Mouse (Mus musculus) embryonic facial prominence, embryonic 15.5 days (tissue): ENCODE results near the gene Alox12. TPM values are rescaled to one million over a fixed set of nuclear protein-coding genes. Genes with fewer than 3 reads are reported as not detected.

ENCODE experiments used
- ATAC-seq: fragments of 200-750 bp; cut with Nextera tagmentation; 2 replicates; pipeline ENCODE4 v1.8.0; 2017; ENCODE audit warnings: low read depth, moderate TSS enrichment; ENCODE audit not compliant: insufficient number of reproducible peaks, low FRiP score, low TSS enrichment
- H3K27ac ChIP-seq: fragments of 300-500 bp; sonication (generic); replicated peaks from 2 replicates; pipeline ENCODE4 v1.5.1; 2015; ENCODE audit warnings: mild to moderate bottlenecking, inconsistent platforms
- H3K27me3 ChIP-seq: fragments of 300-500 bp; sonication (generic); 2 replicates; pipeline ENCODE4 v1.6.1; 2015; ENCODE audit warnings: inconsistent platforms
- H3K36me3 ChIP-seq: fragments of 300-500 bp; sonication (generic); 2 replicates; pipeline ENCODE4 v1.6.1; 2015; ENCODE audit warnings: mild to moderate bottlenecking, inconsistent platforms
- H3K4me1 ChIP-seq: fragments of 300-500 bp; sonication (generic); 2 replicates; pipeline ENCODE4 v1.6.1; 2015; ENCODE audit warnings: inconsistent platforms
- H3K4me2 ChIP-seq: fragments of 300-500 bp; sonication (generic); replicated peaks from 2 replicates; pipeline ENCODE4 v1.6.1; 2015; ENCODE audit warnings: mild to moderate bottlenecking, inconsistent platforms
- H3K4me3 ChIP-seq: fragments of 300-500 bp; sonication (generic); replicated peaks from 2 replicates; pipeline ENCODE4 v1.5.1; 2015; ENCODE audit warnings: mild to moderate bottlenecking, inconsistent platforms
- H3K9ac ChIP-seq: fragments of 300-500 bp; sonication (generic); 2 replicates; pipeline ENCODE4 v1.6.1; 2015; ENCODE audit warnings: inconsistent platforms
- H3K9me3 ChIP-seq: fragments of 300-500 bp; sonication (generic); replicated peaks from 2 replicates; pipeline ENCODE4 v1.6.1; 2016; ENCODE audit warnings: inconsistent platforms
- WGBS: fragments of 180-500 bp; shearing (Covaris S2); methylation state at CpG from one replicate; pipeline ENCODE4 v1.1.7; 2015; 5-methylcytosine and 5-hydroxymethylcytosine counted together
- polyA plus RNA-seq: library from polyadenylated mRNA; unstranded; fragments of >200 nt; fragmentation: Nextera tagmentation; extraction: Ambion mirVana; gene quantifications from 2 replicates; pipeline ENCODE4 v1.2.1, GENCODE M21; 2015

The Alox12 gene
- 15.4 and 17.6 TPM in 2 replicates for polyA plus RNA-seq

DNA sequence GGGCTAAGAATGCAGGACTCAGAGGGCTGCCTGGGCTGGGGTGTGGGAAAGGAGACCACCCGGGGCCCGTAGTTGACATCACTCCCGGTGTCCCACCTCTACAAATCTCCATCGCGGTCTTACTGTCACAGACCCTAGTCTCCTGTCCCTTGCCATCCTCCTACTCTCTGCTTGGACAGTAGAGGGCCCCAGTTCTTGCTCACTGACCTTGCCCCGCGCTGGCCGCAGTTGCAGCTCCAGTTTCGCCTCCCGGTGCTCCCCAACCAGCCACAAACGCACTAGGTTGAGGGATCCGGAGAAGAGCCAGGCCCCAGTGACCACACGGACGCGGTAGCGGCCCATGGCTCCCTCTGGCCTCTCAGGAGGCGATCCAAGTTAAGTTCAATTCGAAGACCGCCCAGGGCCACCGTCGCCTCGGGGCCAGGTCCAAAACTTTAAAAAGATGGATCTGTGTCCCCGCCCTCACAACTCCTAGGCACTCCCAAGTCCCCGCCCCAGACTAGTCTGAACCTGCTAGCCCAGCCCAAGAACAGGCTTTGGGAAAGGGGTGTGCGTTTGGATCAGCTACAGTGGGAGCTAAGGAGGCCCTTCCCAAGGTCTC is at the start of gene Alox12:
Gene Alox12, minus strand, starts transcription at position 423 of the 601 bp plus-strand sequence.
- Histone ChIP-seq H3K9me3 (no peaks in the 10 kb centered on the region), H3K36me3 (no peaks in the 10 kb centered on the region), H3K4me3 (peak within 1 kb of the TSS; percentile 42), H3K4me2 (peak within 1 kb of the TSS; percentile 53), H3K27me3 (peaks cover 57% of the 10 kb centered on the region), H3K27ac (peak within 1 kb of the TSS; percentile 12; the same call in 1 of the 2 replicates), H3K9ac (0 out of 2 replicates have a peak within 1 kb of the TSS, but pooled peaks have one; percentile 10), H3K4me1 (peaks cover 18% of the 10 kb centered on the region)
- no peak for ATAC-seq
- WGBS: 1% methylated on average over 25 of the region's 25 CpGs

DNA sequence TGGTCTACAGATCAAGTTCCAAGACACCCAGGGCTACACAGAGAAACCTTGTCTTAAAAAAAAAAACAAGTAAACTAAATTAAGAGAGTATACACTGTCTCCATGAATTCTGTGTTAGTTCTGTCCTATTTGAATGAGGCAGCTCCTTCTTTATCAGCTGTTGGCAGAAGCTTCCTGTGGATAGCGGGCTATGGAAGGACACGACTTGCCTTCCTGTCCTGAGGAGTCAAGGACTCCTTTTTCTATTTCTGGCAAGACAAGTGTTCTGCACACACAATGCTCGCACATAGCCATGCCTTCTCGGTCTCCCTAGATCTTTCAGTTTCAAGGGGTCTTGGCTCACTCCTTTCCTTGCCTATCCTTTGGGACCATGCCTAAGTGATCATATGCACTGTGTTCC is 47.1 kb upstream of the Alox12 start:
- Histone ChIP-seq H3K9me3 (no peaks in the 10 kb centered on the region), H3K4me2 (no peak overlapping the region), H3K4me3 (no peak overlapping the region), H3K27ac (no peak overlapping the region), H3K9ac (no peak overlapping the region), H3K27me3 (no peaks in the 10 kb centered on the region), H3K4me1 (no peaks in the 10 kb centered on the region), H3K36me3 (no peaks in the 10 kb centered on the region)
- ATAC-seq: no peak
- 78% methylated on average over 4 of the region's 4 CpGs for WGBS

DNA sequence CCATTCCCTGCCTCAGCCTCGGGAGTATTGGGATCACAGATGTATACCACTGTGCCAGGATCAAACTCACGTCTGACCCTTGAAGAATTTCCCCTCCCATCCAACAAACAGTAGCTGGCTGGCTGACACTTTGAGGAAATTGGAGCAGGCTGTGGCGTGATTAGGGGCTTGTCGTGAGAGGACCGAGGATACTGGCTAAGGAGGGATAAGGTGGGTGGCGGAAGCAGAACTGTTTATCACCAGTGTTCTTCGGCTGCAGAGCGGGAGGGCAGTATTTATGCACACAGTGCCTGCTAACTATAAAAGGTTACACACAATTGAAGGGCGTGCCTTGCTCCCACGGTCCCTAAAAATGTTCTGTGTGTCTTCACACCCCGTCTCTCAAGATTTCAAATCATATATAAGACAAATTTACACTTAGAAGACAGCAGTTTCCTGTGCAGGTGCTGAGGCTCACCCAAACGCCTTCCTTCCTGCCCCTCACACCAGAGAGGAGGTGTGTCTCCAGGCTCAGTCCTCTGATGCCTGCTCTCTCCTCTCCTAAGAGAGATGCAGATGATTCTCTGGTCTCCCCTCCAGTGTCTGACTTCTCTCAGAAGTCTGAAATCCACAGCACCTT is 42.8 kb upstream of the Alox12 start:
- H3K36me3 ChIP-seq: no peaks in the 10 kb centered on the region
- H3K27me3 ChIP-seq: no peaks in the 10 kb centered on the region
- 46% methylated on average over 12 of the region's 12 CpGs for WGBS
- H3K4me3 ChIP-seq: no peak overlapping the region
- H3K9me3 ChIP-seq: no peaks in the 10 kb centered on the region
- no peak overlapping the region for H3K27ac ChIP-seq
- H3K4me2 ChIP-seq: no peak overlapping the region
- no peaks in the 10 kb centered on the region for H3K4me1 ChIP-seq
- no peak overlapping the region for H3K9ac ChIP-seq
- no peak for ATAC-seq

DNA sequence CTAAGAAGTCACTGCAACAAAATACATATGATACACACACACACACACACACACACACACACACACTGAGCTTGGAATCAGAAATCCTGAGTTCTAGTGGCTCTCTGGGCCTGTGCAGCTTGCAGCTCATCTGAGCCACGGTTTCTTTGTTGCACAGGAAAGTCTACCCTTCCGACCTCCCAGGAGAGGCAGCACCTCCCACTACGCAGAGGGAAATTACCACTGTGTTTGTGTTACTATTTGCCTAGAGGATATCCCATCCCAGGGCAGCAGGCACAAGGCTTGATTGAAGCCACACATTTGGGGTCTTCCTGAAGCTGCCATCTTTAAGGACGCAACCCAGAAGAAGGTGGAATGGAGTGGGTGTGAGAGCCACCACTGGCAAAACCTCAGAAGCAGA is 42.3 kb upstream of the Alox12 start:
- Histone ChIP-seq H3K4me2 (no peak overlapping the region), H3K27ac (no peak overlapping the region), H3K36me3 (no peaks in the 10 kb centered on the region), H3K4me1 (no peaks in the 10 kb centered on the region), H3K9me3 (no peaks in the 10 kb centered on the region), H3K27me3 (no peaks in the 10 kb centered on the region), H3K9ac (no peak overlapping the region), H3K4me3 (no peak overlapping the region)
- ATAC-seq: no peak
- WGBS: 26% methylated on average over 4 of the region's 4 CpGs

DNA sequence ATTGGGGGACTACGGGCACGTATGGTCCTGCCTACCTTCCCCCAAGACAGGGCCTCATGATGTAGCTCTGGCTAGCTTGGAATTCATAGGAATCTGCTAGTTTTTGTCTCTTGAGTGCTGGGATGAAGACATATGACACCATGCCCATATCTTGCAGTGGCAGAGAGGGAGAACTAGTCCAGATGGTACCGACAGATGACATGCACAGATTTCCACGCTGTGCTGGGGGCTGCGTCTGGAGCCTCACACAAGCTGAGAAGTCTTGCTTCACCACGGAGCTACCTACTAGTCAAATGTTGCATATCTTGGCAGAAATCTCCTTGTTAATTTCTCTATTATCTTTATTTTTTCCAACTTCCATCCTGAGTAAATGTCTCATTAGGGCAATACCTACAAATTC is 38.7 kb upstream of the Alox12 start:
- no peak overlapping the region for H3K27ac ChIP-seq
- H3K4me3 ChIP-seq: no peak overlapping the region
- H3K4me1 ChIP-seq: 0 out of 2 replicates have a peak, but pooled peaks cover 3% of the 10 kb centered on the region
- no peak overlapping the region for H3K4me2 ChIP-seq
- WGBS: 66% methylated on average over 6 of the region's 6 CpGs
- no peak for ATAC-seq
- H3K36me3 ChIP-seq: no peaks in the 10 kb centered on the region
- no peak overlapping the region for H3K9ac ChIP-seq
- H3K27me3 ChIP-seq: no peaks in the 10 kb centered on the region
- no peaks in the 10 kb centered on the region for H3K9me3 ChIP-seq

DNA sequence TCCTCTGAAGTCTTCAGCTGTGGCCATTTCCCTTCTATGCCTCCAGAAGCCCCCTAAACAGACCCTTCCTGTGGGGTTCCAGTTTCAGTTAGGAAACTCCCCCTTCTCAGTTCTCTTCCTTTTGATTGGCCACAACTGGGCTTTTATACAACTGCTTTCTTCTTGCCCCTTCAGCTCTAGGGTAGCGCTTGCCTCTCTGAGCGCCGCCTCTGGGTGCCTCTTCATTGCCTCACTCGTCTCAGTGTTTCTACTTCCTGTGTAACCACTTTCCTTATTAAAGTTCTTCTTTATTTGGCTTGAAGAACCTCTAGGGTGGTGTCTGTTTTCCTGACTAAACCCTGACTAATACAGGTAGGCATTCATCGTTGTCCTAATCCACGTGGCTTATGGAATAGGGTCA is 36.1 kb upstream of the Alox12 start:
- Histone ChIP-seq H3K27me3 (no peaks in the 10 kb centered on the region), H3K36me3 (no peaks in the 10 kb centered on the region), H3K9ac (no peak overlapping the region), H3K27ac (no peak overlapping the region), H3K9me3 (no peaks in the 10 kb centered on the region), H3K4me1 (0 out of 2 replicates have a peak, but pooled peaks cover 3% of the 10 kb centered on the region), H3K4me3 (no peak overlapping the region), H3K4me2 (no peak overlapping the region)
- no peak for ATAC-seq
- WGBS: 74% methylated on average over 6 of the region's 6 CpGs

DNA sequence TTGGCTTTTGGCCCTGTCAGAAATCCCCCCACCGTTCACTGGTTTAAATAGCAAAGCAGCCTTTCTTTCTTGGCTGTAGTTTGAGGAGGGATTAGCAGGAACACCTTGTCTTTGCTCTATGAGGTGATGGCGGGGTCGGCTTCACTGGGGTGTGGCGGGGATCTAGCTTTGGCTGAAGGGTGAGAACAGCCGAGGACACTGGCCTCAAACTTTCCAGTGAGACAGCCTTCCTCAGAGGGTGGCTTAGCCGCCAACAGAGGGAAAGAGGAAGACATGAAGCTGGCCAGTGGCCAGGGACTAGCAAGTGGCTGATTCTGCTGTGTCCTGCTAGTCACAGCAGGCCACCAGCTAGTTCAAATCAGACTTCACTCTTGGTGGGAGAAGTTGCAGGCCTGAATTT is 34.1 kb upstream of the Alox12 start:
- Histone ChIP-seq H3K27me3 (no peaks in the 10 kb centered on the region), H3K9ac (no peak overlapping the region), H3K4me1 (0 out of 2 replicates have a peak, but pooled peaks cover 3% of the 10 kb centered on the region), H3K4me2 (no peak overlapping the region), H3K4me3 (no peak overlapping the region), H3K36me3 (no peaks in the 10 kb centered on the region), H3K9me3 (no peaks in the 10 kb centered on the region), H3K27ac (no peak overlapping the region)
- ATAC-seq: no peak
- WGBS: 39% methylated on average over 6 of the region's 6 CpGs

DNA sequence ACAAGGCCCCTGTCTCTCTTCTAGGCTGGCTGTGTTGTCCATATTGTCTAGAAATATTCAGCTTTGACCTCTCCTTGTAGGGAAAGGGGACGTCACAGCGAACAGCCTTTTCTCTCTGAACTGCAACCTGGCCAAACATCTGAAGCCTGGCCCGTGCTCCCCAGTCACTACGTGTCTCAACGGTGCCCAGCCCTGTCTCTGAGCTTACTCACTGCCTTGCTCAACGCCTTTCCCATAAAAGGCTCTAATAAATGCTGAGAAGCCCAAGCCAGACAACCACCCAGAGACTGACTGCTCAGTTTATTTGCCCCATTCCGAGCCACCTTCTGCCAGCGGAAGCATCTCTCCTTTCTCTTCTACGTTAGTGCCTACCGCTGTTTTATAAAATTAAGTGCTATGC is 32.9 kb upstream of the Alox12 start:
- no peak for ATAC-seq
- H3K36me3 ChIP-seq: no peaks in the 10 kb centered on the region

DNA sequence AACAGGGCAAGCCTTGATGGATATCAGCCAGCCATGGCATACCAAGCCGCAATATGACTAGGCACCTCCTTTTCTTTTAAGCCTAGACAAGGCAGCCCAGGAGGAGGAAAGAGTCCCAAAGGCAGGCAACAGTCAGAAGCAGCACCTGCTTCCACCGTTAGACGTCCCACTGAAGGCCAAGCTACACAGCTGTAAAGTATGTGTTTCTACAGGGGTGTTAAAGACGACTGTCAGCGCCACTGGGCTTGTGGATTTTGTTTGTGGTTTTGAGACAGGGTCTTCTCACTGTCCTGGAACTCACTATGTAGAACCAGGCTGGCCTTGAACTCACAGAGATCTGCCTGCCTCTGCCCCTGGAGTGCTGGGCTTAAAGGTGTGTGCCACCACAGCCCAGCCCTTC is 30.5 kb upstream of the Alox12 start:
- H3K27ac ChIP-seq: no peak overlapping the region
- no peak for ATAC-seq
- H3K36me3 ChIP-seq: no peaks in the 10 kb centered on the region
- H3K4me2 ChIP-seq: no peak overlapping the region
- WGBS: 67% methylated on average over 5 of the region's 5 CpGs
- H3K9ac ChIP-seq: no peak overlapping the region
- 0 out of 2 replicates have a peak, but pooled peaks cover 3% of the 10 kb centered on the region for H3K4me1 ChIP-seq
- no peaks in the 10 kb centered on the region for H3K9me3 ChIP-seq
- no peaks in the 10 kb centered on the region for H3K27me3 ChIP-seq
- H3K4me3 ChIP-seq: no peak overlapping the region

More for the DNA sequence above, 32.9 kb upstream of the Alox12 start:
- Histone ChIP-seq H3K9me3 (no peaks in the 10 kb centered on the region), H3K4me3 (no peak overlapping the region), H3K27me3 (no peaks in the 10 kb centered on the region), H3K4me1 (0 out of 2 replicates have a peak, but pooled peaks cover 3% of the 10 kb centered on the region), H3K4me2 (no peak overlapping the region), H3K9ac (no peak overlapping the region), H3K27ac (no peak overlapping the region)
- 77% methylated on average over 10 of the region's 10 CpGs for WGBS

DNA sequence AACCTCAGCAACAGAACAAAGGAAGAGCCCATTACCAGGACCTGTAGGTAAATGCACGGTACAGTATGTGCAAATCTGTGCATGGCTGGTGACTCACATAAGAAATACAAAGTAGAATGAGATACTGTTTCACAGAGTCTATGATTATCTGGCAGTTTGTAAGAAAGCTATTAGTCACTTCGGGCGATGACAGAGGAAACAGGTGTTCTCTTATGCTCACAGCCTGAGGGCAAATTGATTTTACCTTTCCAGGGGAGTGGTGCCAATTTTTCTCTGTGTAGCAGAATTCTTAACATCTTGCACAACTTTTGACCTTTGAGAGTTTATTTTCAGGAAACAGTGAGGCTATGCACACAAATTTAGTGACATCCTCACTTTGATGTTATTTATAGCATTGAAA is 29.6 kb upstream of the Alox12 start:
- no peak overlapping the region for H3K27ac ChIP-seq
- no peak overlapping the region for H3K9ac ChIP-seq
- ATAC-seq: no peak
- 45% methylated on average over 3 of the region's 3 CpGs for WGBS
- no peaks in the 10 kb centered on the region for H3K27me3 ChIP-seq
- peaks cover 7% of the 10 kb centered on the region; the same call in 1 of the 2 replicates for H3K4me1 ChIP-seq
- no peaks in the 10 kb centered on the region for H3K36me3 ChIP-seq
- H3K4me3 ChIP-seq: no peak overlapping the region
- no peaks in the 10 kb centered on the region for H3K9me3 ChIP-seq
- no peak overlapping the region for H3K4me2 ChIP-seq

DNA sequence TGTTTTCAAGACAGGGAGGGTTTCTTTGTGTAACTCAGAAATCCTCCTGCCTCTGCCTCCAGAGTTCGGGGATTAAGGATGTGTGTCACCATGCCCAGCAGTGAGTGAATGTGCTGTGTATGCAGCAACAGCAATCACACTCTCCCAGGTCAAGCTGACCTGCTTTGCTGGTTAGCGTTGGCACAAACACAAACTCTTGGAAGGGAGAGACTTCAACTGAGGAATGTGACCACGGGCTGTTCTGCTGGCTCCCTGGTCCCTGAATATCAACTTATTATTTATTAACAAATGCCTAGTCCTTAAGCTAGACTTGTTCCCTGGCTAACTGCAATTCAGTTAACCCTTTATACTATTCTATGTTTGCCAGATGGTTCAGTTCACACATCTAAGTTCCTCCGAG is 28.5 kb upstream of the Alox12 start:
- WGBS: 78% methylated on average over 4 of the region's 4 CpGs
- no peak overlapping the region for H3K4me3 ChIP-seq
- ATAC-seq: no peak
- no peak overlapping the region for H3K4me2 ChIP-seq
- H3K27ac ChIP-seq: no peak overlapping the region
- H3K9ac ChIP-seq: no peak overlapping the region
- H3K36me3 ChIP-seq: no peaks in the 10 kb centered on the region
- peaks cover 7% of the 10 kb centered on the region; the same call in 1 of the 2 replicates for H3K4me1 ChIP-seq
- H3K9me3 ChIP-seq: no peaks in the 10 kb centered on the region
- no peaks in the 10 kb centered on the region for H3K27me3 ChIP-seq

DNA sequence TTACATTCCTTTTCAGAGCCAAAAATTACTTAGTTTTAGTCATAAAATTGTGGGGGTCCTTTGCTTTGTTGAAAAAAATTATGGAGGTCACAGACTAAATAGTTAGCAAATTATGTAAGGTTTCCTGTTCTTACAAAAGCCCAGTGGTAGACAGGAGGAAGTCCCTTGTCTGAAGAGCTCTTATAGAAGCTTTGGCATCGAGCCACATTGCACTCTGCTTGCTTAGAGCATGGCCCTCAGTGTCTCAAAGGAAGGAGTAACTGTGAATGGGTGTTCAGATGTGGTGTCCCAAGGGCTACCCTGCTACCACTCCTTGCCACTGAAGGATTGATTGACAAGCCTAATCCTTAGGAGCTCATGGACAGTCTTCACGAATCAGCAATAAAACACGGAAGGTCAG is 25.3 kb upstream of the Alox12 start:
- H3K4me3 ChIP-seq: no peak overlapping the region
- H3K9me3 ChIP-seq: no peaks in the 10 kb centered on the region
- H3K36me3 ChIP-seq: no peaks in the 10 kb centered on the region
- H3K4me2 ChIP-seq: no peak overlapping the region
- H3K27me3 ChIP-seq: no peaks in the 10 kb centered on the region
- ATAC-seq: no peak
- no peak overlapping the region for H3K27ac ChIP-seq
- no peak overlapping the region for H3K9ac ChIP-seq
- WGBS: 57% methylated on average over 3 of the region's 3 CpGs
- H3K4me1 ChIP-seq: peaks cover 7% of the 10 kb centered on the region; the same call in 1 of the 2 replicates
